Mouse (Mus musculus) ES-E14 (cell line): ENCODE results near the gene Gorab. TPM values are rescaled to one million over a fixed set of nuclear protein-coding genes. Genes with fewer than 3 reads are reported as not detected.
A peak's percentile ranks its signal among the peaks of the same experiment; 100 is the strongest.

ENCODE experiments used
- DNase-seq: peaks from one replicate; pipeline ENCODE4 v3.0.0-alpha.2; 2013; ENCODE audit warnings: low read depth, low spot score
- H3K27ac ChIP-seq: 2 replicates; pipeline ENCODE4 v1.5.1; 2012; ENCODE audit warnings: low read depth, mild to moderate bottlenecking, low read length, moderate library complexity, mixed read lengths; ENCODE audit not compliant: poor library complexity, insufficient read depth, severe bottlenecking
- H3K36me3 ChIP-seq: 2 replicates; pipeline ENCODE4 v1.6.1; 2012; ENCODE audit warnings: mild to moderate bottlenecking, low read length, moderate library complexity, mixed read lengths; ENCODE audit not compliant: control insufficient read depth, poor library complexity, insufficient read depth, severe bottlenecking
- H3K4me1 ChIP-seq, 2 experiments: fragments of 150-350 bp in 1 of 2; sonication (generic) in 1 of 2; 2 replicates each; pipeline ENCODE4 v1.6.1; 2012; ENCODE audit warnings: low read length in 2 of 2, mild to moderate bottlenecking in 1 of 2, mixed read lengths in 1 of 2; ENCODE audit not compliant: control insufficient read depth in 2 of 2, insufficient read depth in 2 of 2, poor library complexity in 1 of 2
- H3K4me3 ChIP-seq, 2 experiments: fragments of 150-350 bp in 1 of 2; sonication (generic) in 1 of 2; 2 replicates each; pipeline ENCODE4 v1.5.1; 2012; ENCODE audit warnings: low read length in 2 of 2, low read depth in 1 of 2, mild to moderate bottlenecking in 1 of 2, mixed read lengths in 1 of 2; ENCODE audit not compliant: insufficient read depth in 1 of 2, poor library complexity in 1 of 2, severe bottlenecking in 1 of 2
- H3K9ac ChIP-seq: 2 replicates; pipeline ENCODE4 v1.6.1; 2012; ENCODE audit warnings: low read depth, mild to moderate bottlenecking, low read length, mixed read lengths; ENCODE audit not compliant: poor library complexity, insufficient read depth, severe bottlenecking
- H3K9me3 ChIP-seq: fragments of 150-350 bp; sonication (generic); 2 replicates; pipeline ENCODE4 v1.6.1; 2012; ENCODE audit warnings: low read depth, mild to moderate bottlenecking, low read length; ENCODE audit not compliant: control insufficient read depth, insufficient read depth
- CHD2 ChIP-seq: IDR thresholded peaks from 2 replicates; pipeline ENCODE4 v1.6.1; 2014; ENCODE audit warnings: mild to moderate bottlenecking, low read depth, low read length, inconsistent platforms
- HCFC1 ChIP-seq: IDR thresholded peaks from 2 replicates; pipeline ENCODE4 v1.6.1; 2012; ENCODE audit warnings: low read length, inconsistent platforms, borderline replicate concordance; ENCODE audit not compliant: insufficient read depth
- MAFK ChIP-seq: IDR thresholded peaks from 2 replicates; pipeline ENCODE4 v1.6.1; 2014; ENCODE audit warnings: mild to moderate bottlenecking, low read depth, low read length, inconsistent platforms; ENCODE audit not compliant: insufficient read depth
- ZC3H11A ChIP-seq: IDR thresholded peaks from 2 replicates; pipeline ENCODE4 v1.6.1; 2012; ENCODE audit warnings: low read depth, mild to moderate bottlenecking, inconsistent platforms, low read length, borderline replicate concordance
- ZNF384 ChIP-seq: IDR thresholded peaks from 2 replicates; pipeline ENCODE4 v1.6.1; 2012; ENCODE audit warnings: low read depth, low read length, inconsistent platforms
- in situ Hi-C, 2 experiments: fragments of 600-800 bp; cut with MboI; formaldehyde crosslinking; loops; one replicate each; pipeline ENCODE4 v1.15.1; 2025; ENCODE audit warnings: low sequenced_read_pairs in 2 of 2, inconsistent platforms in 1 of 2; ENCODE audit not compliant: unreplicated experiment in 2 of 2
- total RNA-seq: library from RNA; depleted of rRNA; stranded (reverse); fragments of 300-350 nt; gene quantifications from 2 replicates; pipeline ENCODE4 v1.2.3, GENCODE M21; 2012; rRNA removed

Gorab gene
- total RNA-seq, result 7.0 and 9.1 TPM in 2 replicates

DNA sequence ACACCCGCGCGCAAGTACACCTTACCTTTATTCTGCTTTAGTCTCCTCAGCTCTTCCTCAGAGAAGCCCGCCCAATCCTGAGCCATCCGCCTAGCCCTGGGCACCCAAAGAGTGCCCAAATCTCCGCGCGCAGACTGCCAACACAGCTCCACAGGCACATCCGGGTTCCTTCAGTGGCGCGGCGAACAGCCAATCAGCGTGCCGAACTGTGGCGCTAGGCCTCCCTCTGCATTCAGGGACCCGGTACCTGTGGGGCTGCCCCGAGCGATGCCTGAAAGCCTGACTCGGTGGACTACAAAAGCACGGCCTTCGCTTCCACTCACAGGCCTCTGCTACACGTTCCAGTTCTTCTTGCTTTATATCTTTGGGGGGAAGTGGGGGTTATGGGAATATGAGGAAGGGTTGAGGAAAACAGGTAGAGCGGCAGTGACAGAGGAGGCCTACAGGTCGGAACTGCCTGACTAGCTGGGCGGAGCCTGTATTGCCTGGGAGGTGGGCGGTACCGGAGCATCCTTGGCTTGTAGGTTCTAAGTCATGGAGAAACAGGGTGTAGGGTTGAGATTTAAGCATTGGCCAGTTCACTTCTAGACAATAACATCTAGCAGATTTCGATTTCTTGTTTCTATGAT, at the start of gene Gorab:
Gorab (minus strand) TSS at position 172 of the 629 bp plus-strand sequence.
- Histone ChIP-seq H3K27ac (peak within 1 kb of the TSS; percentile 86; the same call in 1 of the 2 replicates), H3K9me3 (no peaks in the 10 kb centered on the region), H3K4me1 (no peaks in the 10 kb centered on the region; a peak in 1 of 4 replicates), H3K4me3 (peak within 1 kb of the TSS; percentile 77 to 91), H3K9ac (peak within 1 kb of the TSS; percentile 98), H3K36me3 (no peaks in the 10 kb centered on the region)
- peak; percentile 88 for DNase-seq
- in situ Hi-C loops, result no loop called here
- TF ChIP-seq HCFC1, result peak; percentile 64; the same call in 1 of the 2 replicates
- TF ChIP-seq CHD2, result no peak
- no peak for TF ChIP-seq ZC3H11A
- TF ChIP-seq ZNF384, result no peak
- TF ChIP-seq MAFK, result peak; percentile 35; the same call in 1 of the 2 replicates

DNA sequence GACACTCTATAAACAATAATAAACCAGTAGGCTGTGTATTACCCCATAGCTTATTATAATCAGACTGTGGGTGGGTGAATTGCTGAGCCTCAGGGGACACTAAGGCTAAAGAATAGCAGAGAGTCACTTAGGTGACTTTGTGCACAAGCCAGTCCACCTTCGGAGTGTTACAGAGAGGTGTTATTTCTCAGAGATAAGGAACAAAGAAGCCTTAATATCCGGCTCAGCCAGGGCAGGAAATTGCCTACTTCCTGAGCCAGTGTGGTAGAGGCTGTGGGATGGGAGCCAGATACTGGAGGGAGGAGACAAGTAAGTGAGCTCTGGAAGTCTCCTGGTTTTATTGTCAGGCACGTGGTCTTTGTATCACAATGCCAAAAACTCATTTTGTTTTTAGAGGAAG, 40.4 kb upstream of the Gorab start:
- DNase-seq, result peak; percentile 26
- H3K27ac ChIP-seq, result no peak overlapping the region
- no peak overlapping the region for H3K4me3 ChIP-seq

DNA sequence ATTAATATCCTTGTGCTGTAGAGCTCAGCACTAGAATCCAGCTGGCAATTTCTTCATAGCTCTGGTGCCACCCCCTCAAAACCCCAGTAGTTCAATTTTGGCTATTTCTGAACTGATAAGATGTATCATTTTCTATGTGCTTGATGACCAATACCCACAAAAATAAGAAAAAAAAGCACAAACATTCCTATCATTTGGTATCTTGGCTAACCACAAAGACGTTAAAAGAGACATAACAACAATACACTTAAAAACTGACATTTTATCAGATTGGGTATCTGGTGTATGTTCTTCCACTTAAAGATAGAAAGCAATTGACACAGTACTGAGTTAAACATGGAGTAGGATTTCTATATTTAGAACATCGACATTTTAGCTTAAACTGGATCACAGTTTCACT, 35.5 kb upstream of the Gorab start:
- H3K27ac ChIP-seq, result no peak overlapping the region
- no peak for DNase-seq
- no peak overlapping the region for H3K4me3 ChIP-seq
- H3K9ac ChIP-seq, result no peak overlapping the region
- no peaks in the 10 kb centered on the region for H3K9me3 ChIP-seq
- in situ Hi-C loops, result no loop called here
- no peak for TF ChIP-seq ZC3H11A
- TF ChIP-seq CHD2, result no peak
- no peak for TF ChIP-seq ZNF384
- no peak for TF ChIP-seq HCFC1
- TF ChIP-seq MAFK, result no peak
- no peaks in the 10 kb centered on the region for H3K36me3 ChIP-seq
- H3K4me1 ChIP-seq, result no peaks in the 10 kb centered on the region

More for the DNA sequence above, 40.4 kb upstream of the Gorab start:
- H3K36me3 ChIP-seq, result no peaks in the 10 kb centered on the region
- TF ChIP-seq CHD2 (no peak), ZC3H11A (no peak), MAFK (no peak), ZNF384 (no peak), HCFC1 (no peak)
- no peaks in the 10 kb centered on the region for H3K9me3 ChIP-seq
- H3K4me1 ChIP-seq, result no peaks in the 10 kb centered on the region
- in situ Hi-C loops, result no loop called here
- no peak overlapping the region for H3K9ac ChIP-seq

DNA sequence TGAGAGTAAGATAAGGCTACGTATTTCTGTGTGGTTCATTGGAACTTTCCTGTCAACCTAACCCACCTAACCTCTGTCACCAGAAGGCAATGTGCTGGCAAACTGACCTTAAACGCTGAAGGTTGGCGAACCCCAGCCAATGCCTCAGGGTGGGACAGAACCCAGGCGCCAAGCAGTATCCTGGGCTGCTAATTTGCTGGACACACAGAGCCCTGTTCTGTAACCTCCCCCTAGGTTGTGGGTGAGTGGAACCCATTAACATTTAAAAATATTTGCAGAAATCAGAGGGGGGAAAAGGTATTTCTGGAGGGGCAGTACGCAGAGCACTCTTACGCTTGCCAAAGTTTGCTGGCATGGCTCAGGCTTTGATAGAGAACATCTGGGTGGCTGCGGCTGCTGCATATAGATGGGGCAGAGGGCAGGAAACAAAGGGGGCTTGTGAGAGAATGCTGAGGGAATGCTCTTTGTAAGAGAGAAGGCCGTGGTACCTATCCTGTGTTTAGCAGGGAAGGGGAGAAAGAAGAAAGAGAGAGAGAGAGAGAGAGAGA, 20.1 kb upstream of the Gorab start:
- Histone ChIP-seq H3K36me3 (no peaks in the 10 kb centered on the region), H3K9me3 (no peaks in the 10 kb centered on the region), H3K4me3 (no peak overlapping the region), H3K4me1 (no peaks in the 10 kb centered on the region), H3K27ac (no peak overlapping the region), H3K9ac (no peak overlapping the region)
- TF ChIP-seq ZNF384, result no peak
- TF ChIP-seq MAFK, result no peak
- no peak for TF ChIP-seq HCFC1
- TF ChIP-seq CHD2, result no peak
- TF ChIP-seq ZC3H11A, result no peak
- DNase-seq, result no peak
- in situ Hi-C loops, result no loop called here

DNA sequence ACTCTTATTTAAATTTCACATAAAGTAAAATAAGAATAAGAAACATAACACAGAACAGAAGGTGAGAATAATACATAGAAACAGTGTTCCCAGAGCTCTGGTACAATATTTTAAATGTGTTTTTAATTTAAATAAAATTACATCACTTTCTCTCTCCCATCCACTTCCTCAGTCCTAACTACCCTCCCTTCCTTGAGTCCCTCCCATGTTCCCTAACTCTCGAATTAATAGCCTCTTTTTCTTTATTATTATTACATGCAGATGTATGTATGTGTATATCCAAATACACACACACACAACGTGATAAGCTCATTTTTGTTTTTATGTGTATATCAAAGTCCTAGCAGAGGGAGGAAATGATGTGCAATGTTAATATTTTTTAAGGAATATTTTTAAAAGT, 13.7 kb upstream of the Gorab start:
- Histone ChIP-seq H3K4me1 (no peaks in the 10 kb centered on the region), H3K9me3 (no peaks in the 10 kb centered on the region), H3K36me3 (no peaks in the 10 kb centered on the region), H3K27ac (no peak overlapping the region), H3K4me3 (no peak overlapping the region), H3K9ac (no peak overlapping the region)
- in situ Hi-C loops, result no loop called here
- no peak for TF ChIP-seq CHD2
- no peak for TF ChIP-seq MAFK
- TF ChIP-seq HCFC1, result no peak
- no peak for TF ChIP-seq ZC3H11A
- no peak for TF ChIP-seq ZNF384
- no peak for DNase-seq
